Mouse (Mus musculus): Measurements from ENCODE around the gene Rag1. TPM values are rescaled to one million over a fixed set of nuclear protein-coding genes. Genes with fewer than 3 reads are reported as not detected.

Gene Rag1
- polyA plus RNA-seq, 1 experiment from 2014 or later, result 0.01 TPM

DNA sequence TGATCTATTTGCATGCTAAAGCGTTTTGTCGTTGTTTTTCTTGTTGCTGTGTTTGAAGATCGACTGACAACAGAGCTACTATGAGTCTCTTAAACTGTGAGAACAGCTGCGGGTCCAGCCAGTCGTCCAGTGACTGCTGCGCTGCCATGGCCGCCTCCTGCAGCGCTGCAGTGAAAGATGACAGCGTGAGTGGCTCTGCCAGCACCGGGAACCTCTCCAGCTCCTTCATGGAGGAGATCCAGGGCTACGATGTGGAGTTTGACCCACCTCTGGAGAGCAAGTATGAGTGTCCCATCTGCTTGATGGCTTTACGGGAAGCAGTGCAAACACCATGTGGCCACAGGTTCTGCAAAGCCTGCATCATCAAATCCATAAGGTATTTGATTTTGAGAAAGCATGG lies 35.1 kb upstream of the Rag1 start:
- Histone ChIP-seq H3K27me3 (ENCODE audit: control insufficient read depth, insufficient read depth, low read length) (no peaks in the 10 kb centered on the region), H3K4me1 (replicated peaks; ENCODE audit: control insufficient read depth, insufficient read depth) (no peaks in the 10 kb centered on the region), H3K9me3 (ENCODE audit: control insufficient read depth, low read length) (no peaks in the 10 kb centered on the region), H3K36me3 (ENCODE audit: control insufficient read depth, insufficient read depth, low read length) (peaks cover 10% of the 10 kb centered on the region), H3K4me2 (replicated peaks; ENCODE audit: low read depth) (no peak overlapping the region), H3K4me3 (ENCODE audit: low read depth, low read length) (no peak overlapping the region), H3K9ac (ENCODE audit: low read length) (no peak overlapping the region), H3K27ac (replicated peaks) (no peak overlapping the region)
- WGBS, result 82% methylated on average over 12 of the region's 12 CpGs
- TF ChIP-seq EP300 (optimal IDR thresholded peaks at IDR 0.05), result no peak
- no peak for TF ChIP-seq CTCF (IDR thresholded peaks at IDR 0.05; ENCODE audit: low read depth)
- DNase-seq (ENCODE audit: low spot score), result no peak
- no peak for ATAC-seq (ENCODE audit: low FRiP score, low TSS enrichment)

DNA sequence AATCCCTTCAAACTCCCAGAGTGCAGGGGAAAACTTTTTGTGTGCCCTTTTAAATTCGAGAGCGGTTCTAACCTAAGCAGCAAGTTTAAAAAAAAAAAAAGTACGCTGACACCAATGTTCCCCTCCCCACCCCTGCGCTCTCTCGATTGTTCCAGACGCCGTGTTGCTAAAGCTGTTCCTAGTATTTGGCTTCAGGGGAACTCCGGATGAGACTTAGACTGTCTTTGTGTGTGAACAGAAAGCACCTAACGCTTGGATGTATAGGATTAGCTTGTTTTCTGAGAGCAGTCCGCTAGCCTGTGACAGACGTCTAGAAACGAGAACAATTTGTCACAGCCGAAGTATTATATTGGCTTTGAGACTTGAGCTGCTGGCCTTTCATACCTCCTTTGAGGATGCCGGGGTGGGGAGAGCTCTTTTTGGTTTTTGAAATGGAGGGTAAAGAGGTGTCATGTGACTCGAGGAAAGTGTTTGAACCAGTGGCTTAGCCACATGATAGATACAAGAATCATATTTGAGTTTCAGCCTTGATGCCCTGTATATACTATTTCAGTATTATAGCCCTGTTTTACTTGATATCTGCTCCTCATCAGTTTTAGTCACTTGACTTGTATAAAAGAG lies 30.0 kb upstream of the Rag1 start:
- no peaks in the 10 kb centered on the region for H3K4me1 ChIP-seq (replicated peaks; ENCODE audit: control insufficient read depth, insufficient read depth)
- peak overlapping the region; percentile 99 for H3K4me3 ChIP-seq (ENCODE audit: low read depth, low read length)
- no peak for ATAC-seq (ENCODE audit: low FRiP score, low TSS enrichment)
- H3K9me3 ChIP-seq (ENCODE audit: control insufficient read depth, low read length), result no peaks in the 10 kb centered on the region
- WGBS, result 3% methylated on average over 15 of the region's 15 CpGs
- no peaks in the 10 kb centered on the region for H3K27me3 ChIP-seq (ENCODE audit: control insufficient read depth, insufficient read depth, low read length)
- peak overlapping the region; percentile 96 for H3K9ac ChIP-seq (ENCODE audit: low read length)
- H3K4me2 ChIP-seq (replicated peaks; ENCODE audit: low read depth), result peak overlapping the region; percentile 93
- DNase-seq (ENCODE audit: low spot score), result no peak
- no peak for TF ChIP-seq EP300 (optimal IDR thresholded peaks at IDR 0.05)
- no peak for TF ChIP-seq CTCF (IDR thresholded peaks at IDR 0.05; ENCODE audit: low read depth)
- no peak overlapping the region for H3K27ac ChIP-seq (replicated peaks)
- H3K36me3 ChIP-seq (ENCODE audit: control insufficient read depth, insufficient read depth, low read length), result no peaks in the 10 kb centered on the region; the same call in 1 of the 2 replicates

DNA sequence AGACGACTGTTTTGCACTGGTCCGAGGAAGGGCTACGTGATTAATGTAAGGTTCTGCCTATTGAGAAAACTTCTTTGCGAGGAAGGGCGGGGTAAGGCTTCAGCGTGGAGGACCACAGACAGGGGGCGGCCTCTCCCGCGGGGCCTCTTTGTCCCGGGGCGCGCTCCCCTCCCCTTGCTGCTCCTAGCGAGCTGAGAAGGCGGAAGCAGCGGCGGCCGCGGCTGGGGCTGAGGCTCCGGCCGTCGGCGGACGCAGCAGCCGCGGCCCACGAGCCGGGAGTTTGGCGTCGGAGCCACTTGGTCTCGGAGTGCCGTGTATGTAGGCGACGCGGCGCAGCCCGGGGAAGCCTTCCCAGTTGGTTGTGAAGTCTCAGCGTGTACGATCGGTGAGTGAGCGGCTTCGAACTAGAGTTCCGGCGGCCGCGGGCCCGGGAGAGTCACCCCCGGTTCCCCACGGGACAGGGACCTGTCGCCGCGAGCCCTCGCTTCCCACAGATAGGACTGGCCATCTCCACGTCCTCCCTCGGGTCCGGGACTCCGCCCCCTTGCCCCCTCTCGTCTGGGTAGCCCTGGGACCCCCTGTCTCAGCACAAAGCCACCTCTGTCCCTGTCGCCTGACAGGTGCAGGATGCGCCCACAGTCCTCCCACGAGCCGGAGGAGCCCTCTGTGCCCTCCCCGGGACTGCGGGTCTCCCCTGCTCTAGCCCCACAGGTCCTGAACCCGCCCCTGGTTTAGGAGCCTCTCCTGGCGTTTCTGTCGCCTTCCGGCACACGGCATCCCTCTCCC lies 29.1 kb upstream of the Rag1 start, which contains the start of gene Traf6:
Gene Traf6 (plus strand): TSS at position 194 of the 786 bp plus-strand sequence.
- ATAC-seq (ENCODE audit: low FRiP score, low TSS enrichment) (peak; percentile 96), DNase-seq (ENCODE audit: low spot score) (peak; percentile 92)
- H3K36me3 ChIP-seq (ENCODE audit: control insufficient read depth, insufficient read depth, low read length), result no peaks in the 10 kb centered on the region; the same call in 1 of the 2 replicates
- H3K27ac ChIP-seq (replicated peaks), result peak within 1 kb of the TSS; percentile 56
- WGBS, result under 1% methylated on average over 67 of the region's 68 CpGs
- H3K9me3 ChIP-seq (ENCODE audit: control insufficient read depth, low read length), result no peaks in the 10 kb centered on the region
- H3K27me3 ChIP-seq (ENCODE audit: control insufficient read depth, insufficient read depth, low read length), result no peaks in the 10 kb centered on the region
- H3K4me1 ChIP-seq (replicated peaks; ENCODE audit: control insufficient read depth, insufficient read depth), result no peaks in the 10 kb centered on the region
- H3K9ac ChIP-seq (ENCODE audit: low read length), result peak within 1 kb of the TSS; percentile 96
- H3K4me3 ChIP-seq (ENCODE audit: low read depth, low read length), result peak within 1 kb of the TSS; percentile 99
- peak within 1 kb of the TSS; percentile 93 for H3K4me2 ChIP-seq (replicated peaks; ENCODE audit: low read depth)
- TF ChIP-seq EP300 (optimal IDR thresholded peaks at IDR 0.05), result no peak
- TF ChIP-seq CTCF (IDR thresholded peaks at IDR 0.05; ENCODE audit: low read depth), result peak; percentile 88

DNA sequence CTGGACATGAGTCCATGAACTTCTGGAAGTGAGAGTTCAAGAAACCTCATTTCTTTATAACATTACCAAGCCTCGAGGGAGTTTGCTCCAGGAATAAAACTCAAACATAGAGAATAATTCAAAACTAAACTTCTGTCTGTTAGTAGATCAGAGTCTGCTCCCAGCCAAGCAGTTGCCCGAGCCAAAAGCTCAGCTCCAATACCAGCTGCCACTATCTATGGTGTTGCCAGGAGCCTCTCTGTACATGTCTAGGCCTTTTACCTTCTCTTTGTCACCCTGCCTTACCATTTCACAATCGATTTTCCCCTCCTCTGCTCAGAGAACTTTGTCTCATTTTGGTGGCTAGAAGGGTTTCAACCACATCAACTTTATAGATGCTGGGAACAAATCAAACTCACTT lies 24.2 kb upstream of the Rag1 start:
- no peak overlapping the region for H3K9ac ChIP-seq (ENCODE audit: low read length)
- no peaks in the 10 kb centered on the region for H3K9me3 ChIP-seq (ENCODE audit: control insufficient read depth, low read length)
- no peak overlapping the region for H3K27ac ChIP-seq (replicated peaks)
- H3K4me2 ChIP-seq (replicated peaks; ENCODE audit: low read depth), result no peak overlapping the region
- H3K27me3 ChIP-seq (ENCODE audit: control insufficient read depth, insufficient read depth, low read length), result no peaks in the 10 kb centered on the region
- H3K4me1 ChIP-seq (replicated peaks; ENCODE audit: control insufficient read depth, insufficient read depth), result no peaks in the 10 kb centered on the region
- ATAC-seq (ENCODE audit: low FRiP score, low TSS enrichment), result no peak
- WGBS, result 68% methylated on average over 3 of the region's 3 CpGs
- no peak overlapping the region for H3K4me3 ChIP-seq (ENCODE audit: low read depth, low read length)
- no peaks in the 10 kb centered on the region for H3K36me3 ChIP-seq (ENCODE audit: control insufficient read depth, insufficient read depth, low read length)
- DNase-seq (ENCODE audit: low spot score), result no peak
- TF ChIP-seq EP300 (optimal IDR thresholded peaks at IDR 0.05), result no peak
- no peak for TF ChIP-seq CTCF (IDR thresholded peaks at IDR 0.05; ENCODE audit: low read depth)

DNA sequence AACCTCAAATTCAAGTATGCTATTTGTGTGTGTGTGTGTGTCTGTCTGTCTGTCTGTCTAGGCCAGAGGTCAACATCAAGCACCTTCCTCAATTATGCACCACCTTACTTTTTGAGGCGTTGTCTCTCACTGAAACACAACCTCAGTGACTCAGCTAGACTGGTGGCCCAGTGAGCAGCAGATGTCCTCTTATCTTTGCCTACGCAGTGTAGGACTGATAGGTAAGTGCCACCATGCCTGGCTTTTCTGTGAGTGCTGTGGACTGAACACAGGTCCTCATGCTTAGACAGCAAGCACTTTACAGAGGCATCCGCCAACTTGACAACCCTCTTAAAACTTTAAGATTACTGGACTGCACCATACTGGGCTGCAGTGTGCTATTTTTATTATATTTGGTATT lies 19.4 kb upstream of the Rag1 start:
- Histone ChIP-seq H3K4me1 (replicated peaks; ENCODE audit: control insufficient read depth, insufficient read depth) (no peaks in the 10 kb centered on the region), H3K9me3 (ENCODE audit: control insufficient read depth, low read length) (no peaks in the 10 kb centered on the region), H3K9ac (ENCODE audit: low read length) (no peak overlapping the region), H3K4me3 (ENCODE audit: low read depth, low read length) (no peak overlapping the region), H3K27ac (replicated peaks) (no peak overlapping the region), H3K4me2 (replicated peaks; ENCODE audit: low read depth) (no peak overlapping the region), H3K36me3 (ENCODE audit: control insufficient read depth, insufficient read depth, low read length) (no peaks in the 10 kb centered on the region), H3K27me3 (ENCODE audit: control insufficient read depth, insufficient read depth, low read length) (no peaks in the 10 kb centered on the region)
- ATAC-seq (ENCODE audit: low FRiP score, low TSS enrichment), result no peak
- WGBS, result 82% methylated on average over 3 of the region's 3 CpGs
- DNase-seq (ENCODE audit: low spot score), result no peak
- TF ChIP-seq EP300 (optimal IDR thresholded peaks at IDR 0.05), result no peak
- no peak for TF ChIP-seq CTCF (IDR thresholded peaks at IDR 0.05; ENCODE audit: low read depth)

DNA sequence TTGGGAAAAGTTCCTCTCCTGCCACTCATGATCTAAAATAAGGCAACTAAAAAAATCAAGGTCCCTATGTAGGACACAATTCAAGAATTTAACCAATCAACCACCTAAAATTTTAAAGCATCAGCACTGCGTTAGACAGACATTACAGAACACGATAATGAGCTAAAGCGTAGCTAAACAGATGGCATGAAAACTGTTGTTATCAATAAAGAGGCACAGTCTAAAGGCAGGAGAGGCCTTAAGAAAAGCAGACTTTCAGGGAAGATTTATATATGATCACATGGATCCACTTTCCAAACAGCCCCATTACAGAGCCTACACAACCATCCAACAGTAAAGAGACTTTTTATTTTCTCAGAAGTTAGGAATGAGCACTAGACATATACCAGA lies 16.4 kb upstream of the Rag1 start:
- DNase-seq (ENCODE audit: low spot score), result no peak
- no peaks in the 10 kb centered on the region for H3K4me1 ChIP-seq (replicated peaks; ENCODE audit: control insufficient read depth, insufficient read depth)
- no peak for ATAC-seq (ENCODE audit: low FRiP score, low TSS enrichment)
- H3K27ac ChIP-seq (replicated peaks), result no peak overlapping the region
- no peaks in the 10 kb centered on the region for H3K36me3 ChIP-seq (ENCODE audit: control insufficient read depth, insufficient read depth, low read length)
- TF ChIP-seq CTCF (IDR thresholded peaks at IDR 0.05; ENCODE audit: low read depth) (no peak), EP300 (optimal IDR thresholded peaks at IDR 0.05) (no peak)
- no peaks in the 10 kb centered on the region for H3K27me3 ChIP-seq (ENCODE audit: control insufficient read depth, insufficient read depth, low read length)
- H3K9me3 ChIP-seq (ENCODE audit: control insufficient read depth, low read length), result no peaks in the 10 kb centered on the region
- no peak overlapping the region for H3K4me3 ChIP-seq (ENCODE audit: low read depth, low read length)
- H3K9ac ChIP-seq (ENCODE audit: low read length), result no peak overlapping the region
- no peak overlapping the region for H3K4me2 ChIP-seq (replicated peaks; ENCODE audit: low read depth)
- WGBS, result 80% methylated on average over 3 of the region's 3 CpGs

All from stomach, postnatal 0 days (tissue).